Mouse (Mus musculus): ENCODE results near the gene Lemd2. TPM values are rescaled to one million over a fixed set of nuclear protein-coding genes. Genes with fewer than 3 reads are reported as not detected.

The Lemd2 gene
- total RNA-seq, 4 experiments from 2014 or later = 41.9 to 48.4 (median 43.0) TPM

DNA sequence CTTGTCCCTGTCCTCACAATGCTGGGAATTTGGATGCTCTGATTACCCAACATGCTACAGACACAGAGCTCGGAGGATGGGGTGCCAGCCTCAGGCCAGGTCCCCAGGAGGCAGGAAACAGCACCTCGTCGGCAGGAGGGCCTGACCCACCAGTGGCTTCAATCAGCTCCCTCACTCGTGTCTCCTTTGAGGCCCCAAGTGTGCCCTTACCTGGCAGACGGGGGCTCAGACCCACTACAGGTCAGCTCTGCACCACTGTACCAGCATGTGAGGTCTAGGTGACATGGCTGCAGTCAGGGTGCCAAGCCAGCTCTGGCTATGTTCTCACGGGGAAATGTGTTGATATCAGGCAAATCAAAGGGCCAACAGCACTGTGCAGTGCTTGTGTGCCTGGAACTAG lies 13.1 kb downstream of the Lemd2 start:
- no peak for DNase-seq (ENCODE audit: low spot score in 2 of 2)

GRCm38 (mm10) chr17:27189640-27190216 lies 14.5 kb downstream of the Lemd2 start:
- DNase-seq (ENCODE audit: low spot score in 2 of 2) = peak in 1 of 2 experiments; percentile 59

DNA sequence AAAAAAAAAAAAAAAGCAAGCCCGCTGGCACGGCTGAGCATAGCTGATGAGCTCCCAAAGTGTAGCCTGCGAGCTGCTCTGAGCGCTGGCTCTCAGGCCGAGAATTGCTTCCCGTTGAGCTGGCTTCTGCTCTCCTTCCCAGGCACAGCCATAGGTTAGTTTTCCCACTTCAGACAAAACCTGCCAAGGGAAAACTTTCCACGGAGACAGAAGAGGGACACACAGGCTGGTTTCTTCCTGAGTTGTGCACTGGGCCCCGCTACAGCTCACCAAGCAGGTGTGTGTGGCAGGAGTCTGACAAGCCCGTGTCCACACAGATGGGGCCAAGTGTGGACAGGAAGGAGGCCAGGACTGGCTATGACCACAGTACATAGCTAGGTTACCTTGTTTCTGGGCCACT lies 15.4 kb downstream of the Lemd2 start:
- no peak for DNase-seq (ENCODE audit: low spot score in 2 of 2)

GRCm38 (mm10) chr17:27187059-27187458 lies 17.2 kb downstream of the Lemd2 start:
- DNase-seq (ENCODE audit: low spot score in 2 of 2) = no peak

DNA sequence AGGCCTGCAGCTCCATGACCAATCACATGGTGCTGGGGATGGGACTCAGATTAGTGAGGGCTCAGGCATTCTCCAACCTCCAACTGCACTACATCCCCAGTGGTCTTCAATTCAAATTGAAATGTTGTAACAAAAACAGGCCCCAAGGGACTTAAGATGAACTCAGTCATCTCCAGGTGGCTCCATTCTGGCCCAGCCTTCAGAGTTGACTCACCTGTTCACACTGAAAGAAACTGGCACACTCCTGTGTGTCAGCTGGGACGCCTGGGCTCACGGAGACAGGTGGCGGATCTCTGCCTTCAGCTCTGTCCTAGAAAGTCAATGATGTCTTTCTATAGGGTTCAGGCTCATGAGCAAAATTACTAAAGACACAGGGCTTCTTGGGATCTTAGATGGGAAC lies 18.2 kb downstream of the Lemd2 start:
- DNase-seq (ENCODE audit: low spot score in 2 of 2) = no peak

DNA sequence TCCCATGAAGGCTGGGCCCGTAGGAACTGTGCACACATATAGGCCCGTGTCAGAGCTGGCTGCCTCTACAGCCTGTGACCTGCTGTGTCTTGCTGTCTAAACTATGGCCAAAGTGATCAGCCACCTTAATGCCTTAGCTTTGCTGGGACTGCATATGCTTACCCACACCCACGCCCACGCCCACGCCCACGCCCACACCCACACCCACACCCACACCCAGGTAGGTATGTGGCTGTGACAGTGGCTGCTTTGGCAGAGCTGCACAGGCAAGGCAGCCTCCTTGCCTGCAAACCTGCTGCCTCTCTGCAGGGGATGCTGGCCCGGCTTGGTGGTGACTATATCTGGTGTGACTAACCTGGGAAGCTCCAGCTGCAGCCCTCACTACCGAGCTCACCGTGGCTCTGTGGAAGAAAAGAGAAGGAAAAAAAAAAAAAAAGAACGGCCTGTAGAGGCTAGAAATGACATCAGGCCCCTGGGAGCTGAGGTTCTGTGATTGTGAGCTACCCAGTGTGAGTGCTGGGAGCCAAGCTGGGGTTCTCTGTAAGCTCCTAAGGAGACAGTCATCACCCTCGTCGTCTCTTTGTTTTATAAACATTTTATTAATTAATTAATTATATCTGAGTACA lies 20.5 kb downstream of the Lemd2 start:
- DNase-seq (ENCODE audit: low spot score in 2 of 2) = no peak

GRCm38 (mm10) chr17:27182401-27182800 lies 21.9 kb downstream of the Lemd2 start:
- DNase-seq (ENCODE audit: low spot score in 2 of 2) = no peak

GRCm38 (mm10) chr17:27181666-27182065 lies 22.6 kb downstream of the Lemd2 start:
- DNase-seq (ENCODE audit: low spot score in 2 of 2) = no peak

GRCm38 (mm10) chr17:27179681-27180280 lies 24.5 kb downstream of the Lemd2 start:
- no peak for DNase-seq (ENCODE audit: low spot score in 2 of 2)

GRCm38 (mm10) chr17:27178427-27179177 lies 25.7 kb downstream of the Lemd2 start:
- no peak for DNase-seq (ENCODE audit: low spot score in 2 of 2)

DNA sequence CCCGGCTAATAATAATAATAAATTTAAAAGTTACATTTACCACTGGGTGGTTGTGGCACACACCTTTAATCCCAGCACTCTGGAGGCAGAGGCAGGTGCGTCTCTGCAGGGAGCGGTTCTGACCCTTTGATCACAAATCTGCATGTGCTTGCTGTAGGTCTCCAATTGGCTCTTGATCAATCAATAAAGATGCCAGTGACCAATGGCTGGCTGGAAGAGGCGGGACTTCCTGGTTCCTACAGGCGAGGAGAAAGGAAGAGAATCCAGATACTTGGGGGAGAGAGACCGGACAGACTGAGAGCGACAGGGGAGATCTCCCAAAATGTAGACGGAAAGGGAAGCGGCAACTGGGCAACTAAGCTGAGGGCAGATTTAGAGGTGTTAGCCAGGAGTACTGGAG lies 26.2 kb downstream of the Lemd2 start:
- no peak for DNase-seq (ENCODE audit: low spot score in 2 of 2)

GRCm38 (mm10) chr17:27176754-27177153 lies 27.5 kb downstream of the Lemd2 start:
- no peak for DNase-seq (ENCODE audit: low spot score in 2 of 2)

DNA sequence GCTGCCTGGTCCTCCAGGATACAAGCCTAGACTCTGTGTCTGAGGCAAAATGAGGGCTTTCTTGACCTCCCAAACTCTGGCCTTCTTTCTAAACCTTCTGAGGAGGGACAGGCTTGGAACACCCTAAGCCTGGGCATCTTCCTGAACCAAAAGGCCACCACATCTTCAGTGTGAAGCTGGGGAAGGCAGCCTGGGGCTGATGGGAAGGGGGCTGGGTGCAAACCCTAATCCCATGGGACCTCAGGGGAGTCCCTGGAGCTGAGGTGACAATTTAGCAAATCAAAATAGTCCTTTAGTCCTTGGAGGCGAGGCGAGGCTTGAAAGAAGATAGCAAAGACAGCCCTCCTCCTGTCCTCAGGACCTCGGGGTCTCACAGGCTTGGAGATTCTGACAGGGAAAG lies 28.0 kb downstream of the Lemd2 start:
- no peak for DNase-seq (ENCODE audit: low spot score in 2 of 2)

GRCm38 (mm10) chr17:27175196-27175874 lies 28.9 kb downstream of the Lemd2 start:
- DNase-seq (ENCODE audit: low spot score in 2 of 2) = no peak

DNA sequence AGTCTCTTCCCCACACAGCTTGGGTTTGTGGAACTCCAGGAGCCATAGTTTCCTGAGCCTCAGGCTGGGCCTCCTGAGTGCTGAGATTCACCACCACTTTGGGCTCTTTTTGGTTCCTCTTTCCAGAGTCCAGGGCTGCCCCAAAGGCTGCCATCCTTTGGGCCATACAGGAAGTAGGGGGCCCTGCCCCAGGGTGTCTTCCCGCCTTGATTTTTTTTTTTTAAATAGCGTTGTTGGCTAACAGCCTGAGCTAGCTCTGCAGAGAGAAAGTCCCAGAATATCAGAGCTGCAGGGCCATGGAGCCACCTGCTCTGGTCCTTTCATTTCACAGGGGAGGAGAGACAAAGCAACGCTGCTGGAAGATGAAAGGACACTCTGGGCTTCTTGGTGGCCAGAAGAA lies 30.6 kb downstream of the Lemd2 start:
- no peak for DNase-seq (ENCODE audit: low spot score in 2 of 2)

- no peak for DNase-seq (ENCODE audit: low spot score in 2 of 2)
Measured at GRCm38 (mm10) chr17:27172459-27172858, 31.8 kb downstream of the Lemd2 start.

- DNase-seq (ENCODE audit: low spot score in 2 of 2) = no peak
Measured at GRCm38 (mm10) chr17:27171121-27171520, 33.1 kb downstream of the Lemd2 start.

- DNase-seq (ENCODE audit: low spot score in 2 of 2) = no peak
Measured at GRCm38 (mm10) chr17:27169952-27170695, 34.1 kb downstream of the Lemd2 start.

DNA sequence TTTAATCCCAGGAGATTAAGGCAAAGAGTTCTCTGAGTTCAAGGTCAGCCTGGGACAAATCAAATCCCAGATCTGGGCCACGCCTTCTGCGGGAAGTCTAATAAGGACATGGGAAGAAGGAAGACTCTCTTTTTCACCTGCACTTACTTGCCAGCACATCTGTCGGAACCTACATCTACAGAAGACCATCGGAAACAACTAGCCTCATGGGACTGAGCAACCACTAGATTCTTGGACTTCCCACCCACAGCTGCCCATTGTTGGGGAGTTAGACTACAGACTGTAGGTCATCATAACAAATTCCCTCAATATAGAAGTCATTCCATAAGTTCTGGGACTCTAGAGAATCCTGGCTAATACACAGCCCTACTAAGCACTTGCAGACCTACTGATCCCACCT lies 35.7 kb downstream of the Lemd2 start:
- no peak for DNase-seq (ENCODE audit: low spot score in 2 of 2)

DNA sequence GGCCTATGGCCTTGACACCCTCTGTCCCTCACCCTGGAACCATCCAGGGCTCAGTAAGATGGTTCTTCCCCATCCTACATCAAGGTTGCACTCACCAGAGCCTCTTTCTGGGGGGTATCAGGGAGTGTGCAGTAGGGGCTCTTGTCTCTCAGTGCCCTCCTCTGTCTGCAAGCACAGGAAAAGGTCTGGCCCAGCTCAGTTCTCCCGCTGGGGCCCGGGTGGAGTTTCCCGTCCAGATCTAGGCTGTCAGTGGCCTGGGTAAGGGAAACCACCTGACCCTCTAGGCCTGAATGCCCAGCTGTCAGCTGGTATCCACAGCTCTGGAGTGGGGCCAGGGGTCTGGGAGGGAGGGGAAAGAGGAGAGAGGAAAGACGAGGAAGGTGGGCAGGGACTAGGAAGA lies 36.7 kb downstream of the Lemd2 start, which contains the start of gene Ip6k3:
Gene Ip6k3, minus strand, starts transcription at position 251 of the 400 bp plus-strand sequence.
- DNase-seq (ENCODE audit: low spot score in 2 of 2) = no peak

DNA sequence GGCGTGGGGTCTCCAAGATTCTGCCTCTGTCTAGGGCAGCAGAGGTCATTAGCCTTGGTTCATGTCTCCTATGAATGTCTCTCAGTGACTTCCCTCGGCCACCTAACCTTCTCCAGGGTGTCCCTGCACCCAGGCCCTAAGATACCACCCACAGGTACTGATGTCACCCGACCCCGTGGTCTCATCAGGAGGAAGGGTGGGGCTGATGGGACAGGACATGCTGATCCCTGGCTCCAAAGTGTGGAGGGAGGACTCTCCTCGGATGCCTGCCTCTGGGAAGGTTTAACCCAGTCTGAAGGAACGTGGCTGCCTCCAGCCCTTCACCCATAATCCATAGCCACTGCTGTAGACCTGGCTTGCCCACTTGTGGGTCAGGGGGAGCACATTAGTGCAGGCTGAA lies 37.4 kb downstream of the Lemd2 start:
- no peak for DNase-seq (ENCODE audit: low spot score in 2 of 2)

All from layer of hippocampus, adult 8-10 months (tissue).